Mouse (Mus musculus) c-Kit-negative CD71-positive TER-119-positive erythroid progenitor cells, embryonic 14.5 days (primary cell): ENCODE results near the gene Sun1.

Experiments used
- DNase-seq: peaks from one replicate; pipeline ENCODE4 v3.0.0-alpha.2; 2013; ENCODE audit warnings: low read depth, low spot score

The Sun1 gene

DNA sequence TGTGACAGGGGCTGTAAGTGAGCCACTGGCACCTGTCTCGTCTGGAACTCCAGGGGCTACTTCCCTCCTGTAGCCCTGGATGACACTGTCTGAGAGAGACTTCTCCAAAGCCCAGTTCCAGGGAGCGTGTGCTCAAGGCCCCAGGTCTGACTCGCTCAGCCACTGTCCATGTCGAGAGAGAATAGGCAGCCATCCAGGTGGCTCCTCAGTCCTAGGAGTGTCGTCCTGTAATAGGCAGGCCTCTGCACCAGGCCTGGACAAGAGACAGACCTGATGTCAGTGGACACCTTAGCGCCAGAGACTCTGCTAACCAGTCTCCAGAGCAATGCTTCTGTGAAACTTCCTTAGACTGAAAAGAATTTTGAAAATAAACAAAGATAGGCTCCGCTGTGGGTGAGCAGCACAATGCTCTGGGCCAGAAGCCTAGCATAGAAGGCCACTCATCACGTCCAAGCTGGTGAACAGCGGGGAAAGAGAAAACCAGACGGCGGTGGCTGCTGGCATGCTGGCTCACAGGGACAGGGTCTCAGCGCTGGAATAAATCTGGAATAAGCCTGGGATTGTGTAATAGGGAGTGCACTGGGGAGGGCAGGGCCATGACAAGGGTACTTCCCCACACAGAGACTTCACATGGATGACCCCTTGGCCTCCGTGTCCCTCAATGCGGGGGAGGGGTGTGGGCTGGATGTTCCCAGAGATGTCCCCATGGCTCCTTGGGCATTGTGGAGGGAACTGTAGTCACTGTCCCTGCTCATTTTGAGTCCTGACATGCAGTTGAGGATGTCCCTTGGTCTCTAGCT, 85.9 kb downstream of the Sun1 start:
- no peak for DNase-seq

DNA sequence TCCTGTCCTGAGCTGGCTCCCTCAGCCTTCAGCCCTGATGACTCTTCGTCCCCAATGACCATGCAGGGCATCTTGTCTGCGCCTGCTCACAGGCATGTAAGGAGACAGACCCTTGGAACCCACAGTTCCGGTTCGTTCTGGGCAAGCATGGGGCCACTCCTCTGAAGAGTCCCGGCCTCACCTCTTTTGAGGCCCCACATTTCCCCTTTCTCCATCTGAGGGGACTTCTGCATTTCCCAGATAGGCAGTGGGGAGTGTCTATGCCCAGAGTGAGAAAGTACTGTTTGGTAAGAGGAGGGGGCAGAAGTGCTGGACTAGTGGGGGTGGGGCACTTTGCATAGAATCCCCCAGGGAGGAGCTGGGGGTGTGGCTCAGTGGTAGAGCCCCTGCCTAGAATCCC, 86.7 kb downstream of the Sun1 start:
- DNase-seq, result no peak

DNA sequence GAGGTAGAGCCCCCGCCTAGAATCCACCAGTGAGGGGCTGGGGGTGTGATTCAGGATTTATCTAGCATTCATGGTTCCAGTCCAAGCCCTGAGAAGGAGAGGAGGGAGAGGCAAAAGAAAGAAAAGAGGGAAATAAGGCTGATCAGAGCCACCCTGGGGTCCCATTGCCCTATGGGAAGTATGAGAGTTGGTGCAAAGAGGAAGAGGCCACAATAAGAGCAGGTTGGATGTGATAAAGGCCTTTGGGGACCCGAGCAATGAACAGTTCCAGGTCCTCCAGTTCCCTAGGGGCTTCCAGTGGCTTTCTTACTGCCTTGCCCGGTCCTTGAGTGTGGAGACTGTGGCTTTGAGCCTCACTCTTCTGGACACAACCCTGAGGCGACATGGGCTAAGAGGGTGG, 87.3 kb downstream of the Sun1 start:
- no peak for DNase-seq

DNA sequence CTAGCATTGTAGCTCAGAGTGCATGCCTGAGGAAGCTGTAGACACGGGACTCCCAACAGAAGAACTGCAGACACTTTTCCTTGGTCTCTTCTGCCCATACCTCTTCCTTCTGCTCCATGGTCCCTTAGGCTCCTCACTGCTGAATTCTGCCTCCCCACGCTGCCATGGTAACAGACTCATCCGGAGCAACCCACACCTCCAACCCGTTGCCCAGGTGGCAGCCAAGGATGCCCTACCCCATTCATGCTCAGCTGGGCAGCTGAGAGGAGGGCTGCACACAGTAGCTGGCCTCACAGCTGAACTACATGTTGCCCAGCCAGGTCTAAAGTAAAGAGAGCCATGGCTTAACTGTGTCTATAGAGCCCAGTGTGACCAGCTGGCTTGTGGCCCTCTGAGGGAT, 88.2 kb downstream of the Sun1 start:
- DNase-seq, result no peak

DNA sequence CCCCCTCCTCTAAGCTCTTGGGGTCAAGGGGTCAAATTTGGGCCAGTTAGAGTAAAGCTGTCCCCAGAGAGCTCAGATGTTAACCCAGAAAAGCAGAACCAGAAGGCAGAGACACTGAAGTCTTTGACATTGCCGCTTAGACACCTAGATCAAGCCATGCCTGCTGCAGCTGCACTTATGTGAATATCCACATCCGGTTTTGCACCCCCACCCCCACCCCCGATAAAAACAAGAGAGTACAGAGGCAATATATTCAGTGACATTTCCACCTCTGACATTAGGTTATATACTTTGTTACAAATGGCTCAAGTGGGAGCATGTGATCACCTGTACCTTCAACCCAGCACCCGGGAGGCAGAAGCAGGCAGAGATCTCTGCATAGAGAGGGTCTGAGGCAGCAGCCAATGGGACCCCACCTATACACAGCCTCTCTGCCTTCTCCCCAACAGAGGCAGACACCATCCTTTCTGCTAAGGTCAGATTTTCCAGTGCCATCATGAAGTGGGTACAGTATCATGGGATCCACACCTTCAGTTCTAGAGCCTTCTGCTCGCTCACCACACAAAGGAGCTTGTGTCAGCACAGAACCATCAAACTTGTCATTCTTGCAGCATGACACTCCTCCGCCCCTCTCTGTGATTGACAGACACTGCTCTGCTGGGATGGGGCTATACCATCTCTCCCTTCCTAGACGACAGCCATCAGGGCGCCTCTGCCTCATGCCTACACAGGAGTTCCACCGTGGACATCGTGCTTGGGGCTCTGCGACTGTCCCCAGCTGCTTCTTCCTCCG, 90.2 kb downstream of the Sun1 start:
- DNase-seq, result no peak

DNA sequence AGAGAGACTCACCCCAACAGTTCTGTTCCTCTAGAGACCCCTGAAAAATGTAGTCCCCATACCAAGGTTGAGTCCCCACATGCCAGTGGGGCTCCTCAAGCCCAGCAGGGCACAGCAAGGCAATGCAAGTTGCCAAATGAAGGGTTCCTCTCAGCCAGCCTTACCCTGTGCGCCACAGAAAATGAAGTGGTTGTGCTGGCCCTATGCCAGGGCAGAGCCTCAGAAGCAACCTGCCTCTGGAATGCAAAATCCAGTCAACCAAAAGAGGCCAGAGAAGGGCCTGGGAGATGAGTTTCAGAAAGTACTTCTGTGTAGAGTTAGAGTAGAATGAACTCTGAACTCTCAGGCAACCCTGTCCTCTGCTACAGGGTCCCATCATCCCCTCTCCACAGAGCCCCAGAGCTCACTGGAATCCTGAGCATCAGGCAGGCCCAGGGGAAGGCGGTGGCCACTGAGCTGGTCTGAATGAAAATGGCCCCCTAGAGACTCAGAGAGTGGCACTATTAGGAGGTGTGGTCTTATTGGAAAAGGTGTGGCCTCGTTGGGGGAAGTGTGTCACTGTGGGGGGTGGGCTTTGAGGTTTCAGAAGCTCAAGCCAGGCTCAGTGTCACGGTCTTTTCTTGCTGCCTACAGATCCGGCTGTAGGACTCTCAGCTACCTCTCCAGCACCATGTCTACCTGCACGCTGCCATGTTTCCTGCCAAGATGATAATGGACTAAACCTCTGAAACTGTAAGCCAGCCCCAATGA, 91.5 kb downstream of the Sun1 start:
- no peak for DNase-seq

DNA sequence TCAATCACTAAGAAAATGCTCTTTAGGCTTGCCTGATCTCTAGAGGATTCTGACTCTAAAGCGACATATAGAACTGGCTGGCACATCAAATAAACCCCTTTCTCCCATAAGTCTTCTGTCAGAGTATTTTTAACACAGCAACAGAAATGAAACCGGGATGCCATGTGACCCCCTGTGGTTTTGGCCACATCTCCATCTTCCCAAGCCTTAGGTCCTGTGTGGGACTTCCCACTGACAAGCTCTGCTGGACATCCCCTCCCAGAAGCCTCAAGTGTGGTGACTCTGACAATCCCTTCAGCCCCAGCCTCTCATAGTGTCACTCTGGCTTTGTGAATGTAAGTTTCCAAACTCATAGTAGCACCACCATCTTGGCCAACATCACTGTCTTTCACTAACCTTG, 93.7 kb downstream of the Sun1 start:
- DNase-seq, result no peak

DNA sequence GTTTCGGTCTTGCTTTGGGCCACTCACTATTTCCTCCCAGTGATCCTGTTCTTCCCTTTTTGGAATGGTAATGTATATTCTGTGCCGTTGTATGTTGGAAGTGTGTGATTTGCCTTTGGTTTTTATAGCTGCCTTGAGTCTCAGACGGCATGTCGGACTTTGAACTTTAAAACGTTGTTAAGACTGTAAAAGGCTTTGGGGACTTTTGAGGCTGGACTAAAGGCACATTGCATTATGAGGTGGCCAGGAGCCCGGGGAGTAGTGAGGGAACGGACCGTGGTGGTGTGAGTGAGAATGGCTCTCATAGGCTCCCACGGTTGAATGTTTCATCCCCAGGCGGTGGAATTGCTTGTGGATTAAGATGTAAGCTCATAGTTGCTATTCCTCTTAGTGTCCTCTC, 96.7 kb downstream of the Sun1 start:
- no peak for DNase-seq

DNA sequence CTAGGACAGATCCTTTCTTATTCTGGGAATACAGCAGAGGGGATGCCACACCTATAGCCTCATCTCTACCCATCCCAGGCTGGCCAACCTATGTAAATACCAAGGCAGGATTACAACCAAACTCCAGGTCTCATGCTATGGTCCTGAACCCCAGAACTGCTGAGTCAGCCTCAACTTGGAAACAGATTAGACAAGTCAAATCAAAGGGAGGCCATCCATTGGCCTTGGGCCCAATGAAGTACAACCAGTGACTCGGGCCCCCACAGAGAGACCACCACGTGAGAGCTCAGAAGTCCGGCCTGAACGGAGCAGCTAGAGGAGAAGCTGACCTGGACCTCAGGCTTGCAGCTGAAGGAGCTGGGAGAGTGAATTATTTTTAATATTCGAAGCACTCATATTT, 97.3 kb downstream of the Sun1 start:
- DNase-seq, result no peak
